11 mouse cellular contexts compared by ENCODE assay signal in genomic region chr11:50757741-50758140, GRCm38 (mm10).
DNase-seq lines count a peak whose midpoint lies in the region; ATAC-seq and TF ChIP-seq lines count a peak whose summit lies in the region.
"Had no signal": no experiment of that assay in that cellular context is flagged by ENCODE, and none has a peak within 500 bp of the region (broad histone marks: within the 10 kb centered on the region; RNA-seq: fewer than 3 reads in every experiment).

No protein-coding gene starts in this region.

- peak; percentile 37 for DNase-seq in embryo, embryonic 11 days
- DNase-seq in embryo, embryonic 9.5 days (ENCODE audit: extremely low spot score) = no peak
- DNase-seq in liver, postnatal 0 days = no peak
- DNase-seq in liver = no peak
- DNase-seq in hindlimb bud, embryonic 11.5 days (ENCODE audit: extremely low spot score, low read depth, low spot score) = peak; percentile 24
- DNase-seq in heart, adult 8-10 months (ENCODE audit: low spot score) = no peak
- DNase-seq in ovary, postnatal 36 days (ENCODE audit: low spot score) = no peak
- DNase-seq: gastrocnemius, postnatal 14 days had no signal

- TF ChIP-seq EP300 in liver, postnatal 0 days (IDR thresholded peaks at IDR 0.05; ENCODE audit: low read depth) = no peak
- no peak for TF ChIP-seq EP300 in ES-Bruce4 (IDR thresholded peaks at IDR 0.05; ENCODE audit: insufficient read depth, low read depth, low read length)

- no peaks in the 10 kb centered on the region for H3K27me3 ChIP-seq in liver, postnatal 0 days (ENCODE audit: insufficient read depth, low read length)
- H3K27me3 ChIP-seq in ES-Bruce4 (ENCODE audit: control insufficient read depth, insufficient read depth, low read length, poor library complexity, severe bottlenecking) = no peaks in the 10 kb centered on the region
- H3K27me3 ChIP-seq: limb, embryonic 15.5 days; midbrain, embryonic 15.5 days had no signal

- no peak overlapping the region for H3K4me2 ChIP-seq in liver, postnatal 0 days (ENCODE audit: low read depth, low read length)
- H3K4me2 ChIP-seq: limb, embryonic 15.5 days; midbrain, embryonic 15.5 days had no signal

- TF ChIP-seq CTCF in liver, postnatal 0 days (IDR thresholded peaks at IDR 0.05; ENCODE audit: low read depth) = peak; percentile 34
- TF ChIP-seq CTCF in ES-Bruce4 (IDR thresholded peaks at IDR 0.05; ENCODE audit: low read depth, low read length) = peak; percentile 50

- no peak for ATAC-seq in liver, postnatal 0 days
- ATAC-seq: midbrain, embryonic 15.5 days had no signal

- no peaks in the 10 kb centered on the region for H3K36me3 ChIP-seq in liver, postnatal 0 days (replicated peaks; ENCODE audit: insufficient read depth, low read length)
- no peaks in the 10 kb centered on the region for H3K36me3 ChIP-seq in ES-Bruce4 (ENCODE audit: control insufficient read depth, insufficient read depth, low read length, poor library complexity, severe bottlenecking)
- H3K36me3 ChIP-seq: limb, embryonic 15.5 days; midbrain, embryonic 15.5 days had no signal

- no peak for TF ChIP-seq POLR2A in ES-Bruce4 (IDR thresholded peaks at IDR 0.05; ENCODE audit: insufficient read depth, low read length)

- H3K9ac ChIP-seq in liver, postnatal 0 days (replicated peaks) = no peak overlapping the region
- H3K9ac ChIP-seq in ES-Bruce4 (ENCODE audit: low read depth, poor library complexity, severe bottlenecking) = no peak overlapping the region
- H3K9ac ChIP-seq: limb, embryonic 15.5 days; midbrain, embryonic 15.5 days had no signal

- H3K4me1 ChIP-seq in liver, postnatal 0 days (ENCODE audit: insufficient read depth) = no peaks in the 10 kb centered on the region
- H3K4me1 ChIP-seq in ES-Bruce4 (ENCODE audit: control insufficient read depth, insufficient read depth, low read length) = no peaks in the 10 kb centered on the region
- H3K4me1 ChIP-seq: limb, embryonic 15.5 days; midbrain, embryonic 15.5 days had no signal

- H3K9me3 ChIP-seq in liver, postnatal 0 days (ENCODE audit: low read length) = no peaks in the 10 kb centered on the region
- no peaks in the 10 kb centered on the region for H3K9me3 ChIP-seq in ES-Bruce4 (replicated peaks; ENCODE audit: control insufficient read depth, insufficient read depth, low read length, poor library complexity, severe bottlenecking)
- H3K9me3 ChIP-seq: limb, embryonic 15.5 days; midbrain, embryonic 15.5 days had no signal

- WGBS in liver, postnatal 0 days (ENCODE audit: insufficient replicate concordance) = 47% methylated on average over 4 of the region's 4 CpGs

- no peak overlapping the region for H3K27ac ChIP-seq in liver, postnatal 0 days (ENCODE audit: low read depth)
- no peak overlapping the region for H3K27ac ChIP-seq in ES-Bruce4 (ENCODE audit: insufficient read depth, low read length)
- H3K27ac ChIP-seq: limb, embryonic 15.5 days; midbrain, embryonic 15.5 days had no signal

- H3K4me3 ChIP-seq in liver, postnatal 0 days (ENCODE audit: low read depth, low read length) = no peak overlapping the region
- no peak overlapping the region for H3K4me3 ChIP-seq in ES-Bruce4 (ENCODE audit: low read depth, low read length)
- H3K4me3 ChIP-seq: limb, embryonic 15.5 days; midbrain, embryonic 15.5 days had no signal

Comparison
In these comparisons a context has a peak if more than half of its experiments do, and no peak if none do; other contexts are left out.
1. DNase-seq: peak in embryo, embryonic 11 days (single experiment) and hindlimb bud, embryonic 11.5 days (single experiment); none in embryo, embryonic 9.5 days (single experiment), liver, postnatal 0 days (single experiment), liver (single experiment), heart, adult 8-10 months (single experiment) and ovary, postnatal 36 days (single experiment).